Mouse (Mus musculus): ENCODE results near the gene Smc4. TPM values are rescaled to one million over a fixed set of nuclear protein-coding genes. Genes with fewer than 3 reads are reported as not detected.

The Smc4 gene
- polyA plus RNA-seq, 1 experiment from 2014 or later = 177 TPM

- Histone ChIP-seq H3K4me2 (no peak overlapping the region), H3K27ac (ENCODE audit: poor library complexity, severe bottlenecking) (no peak overlapping the region), H3K36me3 (no peaks in the 10 kb centered on the region), H3K9me3 (replicated peaks) (no peaks in the 10 kb centered on the region), H3K4me3 (no peak overlapping the region), H3K4me1 (replicated peaks) (peaks cover 15% of the 10 kb centered on the region), H3K9ac (no peak overlapping the region), H3K27me3 (replicated peaks) (no peaks in the 10 kb centered on the region)
- no peak for ATAC-seq (ENCODE audit: insufficient number of reproducible peaks, low FRiP score)
- 77% methylated on average over 4 of the region's 4 CpGs for WGBS
These were observed 43.1 kb downstream of the Smc4 start for GRCm38 (mm10) chr3:69047684-69048083.

GRCm38 (mm10) chr3:69049011-69049410 is 44.5 kb downstream of the Smc4 start:
- 90% methylated on average over 6 of the region's 6 CpGs for WGBS
- H3K4me3 ChIP-seq = no peak overlapping the region
- no peak overlapping the region for H3K4me2 ChIP-seq
- H3K9ac ChIP-seq = no peak overlapping the region
- H3K9me3 ChIP-seq (replicated peaks) = no peaks in the 10 kb centered on the region
- H3K36me3 ChIP-seq = no peaks in the 10 kb centered on the region
- H3K4me1 ChIP-seq (replicated peaks) = peaks cover 12% of the 10 kb centered on the region
- ATAC-seq (ENCODE audit: insufficient number of reproducible peaks, low FRiP score) = no peak
- no peaks in the 10 kb centered on the region for H3K27me3 ChIP-seq (replicated peaks)
- H3K27ac ChIP-seq (ENCODE audit: poor library complexity, severe bottlenecking) = no peak overlapping the region

- H3K36me3 ChIP-seq = no peaks in the 10 kb centered on the region
- no peaks in the 10 kb centered on the region for H3K27me3 ChIP-seq (replicated peaks)
- H3K4me2 ChIP-seq = no peak overlapping the region
- H3K4me3 ChIP-seq = no peak overlapping the region
- no peak overlapping the region for H3K9ac ChIP-seq
- no peak overlapping the region for H3K27ac ChIP-seq (ENCODE audit: poor library complexity, severe bottlenecking)
- WGBS = 87% methylated on average over 11 of the region's 11 CpGs
- no peaks in the 10 kb centered on the region for H3K9me3 ChIP-seq (replicated peaks)
- H3K4me1 ChIP-seq (replicated peaks) = peaks cover under 1% of the 10 kb centered on the region; the same call in 1 of the 2 replicates
- no peak for ATAC-seq (ENCODE audit: insufficient number of reproducible peaks, low FRiP score)
These were observed 47.4 kb downstream of the Smc4 start for GRCm38 (mm10) chr3:69051894-69052293.

GRCm38 (mm10) chr3:69054760-69055432 is 50.4 kb downstream of the Smc4 start:
- Histone ChIP-seq H3K36me3 (no peaks in the 10 kb centered on the region), H3K9me3 (replicated peaks) (no peaks in the 10 kb centered on the region), H3K4me2 (no peak overlapping the region), H3K4me1 (replicated peaks) (no peaks in the 10 kb centered on the region), H3K4me3 (no peak overlapping the region), H3K27me3 (replicated peaks) (no peaks in the 10 kb centered on the region), H3K9ac (no peak overlapping the region), H3K27ac (ENCODE audit: poor library complexity, severe bottlenecking) (0 out of 2 replicates have a peak overlapping the region, but pooled peaks have one; percentile 9)
- 61% methylated on average over 7 of the region's 7 CpGs for WGBS
- peak; percentile 97 for ATAC-seq (ENCODE audit: insufficient number of reproducible peaks, low FRiP score)

GRCm38 (mm10) chr3:69055871-69056270 is 51.3 kb downstream of the Smc4 start:
- Histone ChIP-seq H3K4me2 (no peak overlapping the region), H3K9me3 (replicated peaks) (no peaks in the 10 kb centered on the region), H3K27me3 (replicated peaks) (no peaks in the 10 kb centered on the region), H3K9ac (no peak overlapping the region), H3K36me3 (no peaks in the 10 kb centered on the region), H3K4me1 (replicated peaks) (no peaks in the 10 kb centered on the region), H3K4me3 (no peak overlapping the region), H3K27ac (ENCODE audit: poor library complexity, severe bottlenecking) (no peak overlapping the region; the same call in 1 of the 2 replicates)
- WGBS = 78% methylated on average over 3 of the region's 3 CpGs
- no peak for ATAC-seq (ENCODE audit: insufficient number of reproducible peaks, low FRiP score)

- Histone ChIP-seq H3K4me2 (no peak overlapping the region), H3K27ac (ENCODE audit: poor library complexity, severe bottlenecking) (no peak overlapping the region), H3K27me3 (replicated peaks) (no peaks in the 10 kb centered on the region), H3K36me3 (no peaks in the 10 kb centered on the region), H3K4me3 (no peak overlapping the region), H3K9me3 (replicated peaks) (no peaks in the 10 kb centered on the region), H3K9ac (no peak overlapping the region), H3K4me1 (replicated peaks) (no peaks in the 10 kb centered on the region)
- WGBS = 95% methylated on average over 4 of the region's 4 CpGs
- no peak for ATAC-seq (ENCODE audit: insufficient number of reproducible peaks, low FRiP score)
These were observed 56.1 kb downstream of the Smc4 start for GRCm38 (mm10) chr3:69060672-69061071.

- no peak overlapping the region for H3K4me2 ChIP-seq
- WGBS = 77% methylated on average over 1 of the region's 1 CpGs
- no peaks in the 10 kb centered on the region for H3K36me3 ChIP-seq
- H3K9ac ChIP-seq = no peak overlapping the region
- H3K4me1 ChIP-seq (replicated peaks) = peaks cover 3% of the 10 kb centered on the region
- H3K9me3 ChIP-seq (replicated peaks) = no peaks in the 10 kb centered on the region
- ATAC-seq (ENCODE audit: insufficient number of reproducible peaks, low FRiP score) = no peak
- H3K27ac ChIP-seq (ENCODE audit: poor library complexity, severe bottlenecking) = no peak overlapping the region
- H3K27me3 ChIP-seq (replicated peaks) = no peaks in the 10 kb centered on the region
- no peak overlapping the region for H3K4me3 ChIP-seq
These were observed 58.2 kb downstream of the Smc4 start for GRCm38 (mm10) chr3:69062764-69063163.

- no peaks in the 10 kb centered on the region for H3K9me3 ChIP-seq (replicated peaks)
- no peaks in the 10 kb centered on the region for H3K27me3 ChIP-seq (replicated peaks)
- no peak for ATAC-seq (ENCODE audit: insufficient number of reproducible peaks, low FRiP score)
- 0 out of 2 replicates have a peak, but pooled peaks cover under 1% of the 10 kb centered on the region for H3K36me3 ChIP-seq
- H3K4me1 ChIP-seq (replicated peaks) = peaks cover 3% of the 10 kb centered on the region
- H3K4me2 ChIP-seq = no peak overlapping the region
- WGBS = 54% methylated on average over 1 of the region's 1 CpGs
- H3K9ac ChIP-seq = no peak overlapping the region
- no peak overlapping the region for H3K27ac ChIP-seq (ENCODE audit: poor library complexity, severe bottlenecking)
- H3K4me3 ChIP-seq = no peak overlapping the region
These were observed 59.5 kb downstream of the Smc4 start for GRCm38 (mm10) chr3:69064005-69064404.

MicroRNA genes within 50 kb of the gene (microRNA counts, 519-probe panel; counts per million panel counts)
- 7,534 counts per million, percentile 92 among the panel's probes with 10 or more counts for microRNA mmu-miR-15b

Small RNA genes within 50 kb of the gene (microRNA-seq; reads per million reads assigned to microRNA genes)
- gene Mir15b = 1,030 reads per million, percentile 79 among the genes with 10 or more reads in this experiment
- gene Mir16-2 = 494 reads per million, percentile 73 among the genes with 10 or more reads in this experiment

Other genes with a start within 250 kb of the Smc4 start
- 14.4 TPM in 2 replicates for gene 1110032F04Rik, start 135.2 kb upstream of the Smc4 start, polyA plus RNA-seq (2016; fragmentation: Nextera tagmentation; extraction: Ambion mirVana)
- gene Ift80, start 168 bp upstream of the Smc4 start, polyA plus RNA-seq (2016; fragmentation: Nextera tagmentation; extraction: Ambion mirVana) = 9.0 and 10.0 TPM in 2 replicates
- gene Trim59, start 40.0 kb downstream of the Smc4 start, polyA plus RNA-seq (2016; fragmentation: Nextera tagmentation; extraction: Ambion mirVana) = 100 and 105 TPM in 2 replicates
- 39.8 and 40.2 TPM in 2 replicates for gene Kpna4, start 122.4 kb downstream of the Smc4 start, polyA plus RNA-seq (2016; fragmentation: Nextera tagmentation; extraction: Ambion mirVana)
- gene Arl14, start 217.7 kb downstream of the Smc4 start, polyA plus RNA-seq (2016; fragmentation: Nextera tagmentation; extraction: Ambion mirVana) = not detected in 2 replicates